Mouse (Mus musculus): ENCODE measurements around the gene Sema3g.

The Sema3g gene

DNA sequence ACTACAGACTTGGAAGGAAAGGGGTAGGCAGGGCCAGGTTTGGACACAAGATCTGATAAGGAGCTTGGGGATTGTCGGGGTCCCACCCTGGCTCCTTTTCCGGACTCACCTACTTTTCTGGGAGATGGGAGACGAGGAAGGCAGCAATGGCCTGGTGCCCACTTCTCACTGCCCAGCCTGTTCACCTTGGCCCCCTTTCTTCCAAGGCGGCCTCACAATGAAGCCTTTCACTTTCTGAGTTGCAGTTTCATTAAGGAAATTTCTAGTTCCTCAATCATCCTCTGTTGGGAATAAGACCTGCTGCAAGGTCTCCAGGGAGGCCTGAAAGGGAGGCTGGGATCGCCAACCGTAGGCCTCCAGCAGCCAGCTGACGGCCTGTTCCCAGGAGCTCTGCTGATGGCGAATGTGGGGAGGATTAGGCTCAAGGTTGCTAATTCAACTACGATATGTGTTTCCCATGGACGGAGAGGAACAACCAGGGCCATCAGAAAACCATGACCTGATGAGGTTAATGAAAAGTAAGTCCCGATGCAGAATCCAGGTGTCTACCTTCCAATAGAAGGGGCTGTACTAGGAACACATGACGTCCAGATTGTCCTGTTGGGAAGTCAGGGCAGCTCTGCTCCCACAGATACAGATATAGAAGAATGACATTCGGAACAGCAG is 14.9 kb downstream of the Sema3g start:
- DNase-seq (ENCODE audit: low spot score in 2 of 2), result no peak

DNA sequence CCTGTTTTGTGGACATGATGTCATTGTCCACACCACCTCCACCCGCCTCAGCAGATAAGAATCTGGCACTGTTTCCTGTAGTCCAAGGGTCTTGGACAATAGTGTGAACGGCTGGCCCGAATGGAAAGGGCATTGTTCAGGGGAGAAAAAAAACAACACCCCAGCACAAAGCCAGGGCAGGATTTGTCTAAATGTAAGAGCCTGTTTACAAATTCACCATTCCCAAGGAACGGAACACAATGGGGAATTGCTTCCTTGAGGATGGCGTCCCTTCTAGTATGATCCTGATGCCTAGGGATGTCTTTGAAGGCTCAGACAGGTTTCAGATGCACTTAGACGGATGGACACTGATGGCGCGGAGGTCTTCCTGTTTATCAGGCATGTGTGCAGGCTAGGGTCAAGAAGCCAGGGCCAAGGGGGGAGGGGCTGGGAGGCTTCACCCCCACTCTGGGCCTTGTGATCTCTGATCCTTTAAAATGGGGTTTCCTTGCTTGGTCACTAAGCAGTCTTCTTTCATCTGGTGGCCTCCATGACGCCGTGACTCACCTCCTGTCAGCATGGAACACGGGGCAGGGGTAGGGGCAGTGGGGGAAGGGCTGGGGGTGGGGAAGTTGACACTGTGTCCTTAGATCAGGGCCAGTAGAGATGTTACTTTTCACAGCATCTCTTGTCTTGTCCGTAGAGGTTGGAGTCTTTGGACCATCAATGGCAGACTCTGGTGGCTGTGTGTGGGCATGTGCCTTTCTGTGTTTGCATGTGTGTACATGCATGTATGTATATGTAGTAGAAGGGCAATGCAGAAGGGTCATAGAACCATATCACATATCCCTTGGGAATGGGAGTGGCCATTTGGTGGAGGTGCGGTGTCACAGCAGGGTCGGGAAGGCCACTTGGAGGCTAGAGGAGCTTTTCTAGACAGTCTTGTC is 15.7 kb downstream of the Sema3g start:
- no peak for DNase-seq (ENCODE audit: low spot score in 2 of 2)

- DNase-seq (ENCODE audit: low spot score in 2 of 2), result peak; percentile 68 to 81
These were observed 16.4 kb downstream of the Sema3g start for GRCm38 (mm10) chr14:31233996-31234591.

DNA sequence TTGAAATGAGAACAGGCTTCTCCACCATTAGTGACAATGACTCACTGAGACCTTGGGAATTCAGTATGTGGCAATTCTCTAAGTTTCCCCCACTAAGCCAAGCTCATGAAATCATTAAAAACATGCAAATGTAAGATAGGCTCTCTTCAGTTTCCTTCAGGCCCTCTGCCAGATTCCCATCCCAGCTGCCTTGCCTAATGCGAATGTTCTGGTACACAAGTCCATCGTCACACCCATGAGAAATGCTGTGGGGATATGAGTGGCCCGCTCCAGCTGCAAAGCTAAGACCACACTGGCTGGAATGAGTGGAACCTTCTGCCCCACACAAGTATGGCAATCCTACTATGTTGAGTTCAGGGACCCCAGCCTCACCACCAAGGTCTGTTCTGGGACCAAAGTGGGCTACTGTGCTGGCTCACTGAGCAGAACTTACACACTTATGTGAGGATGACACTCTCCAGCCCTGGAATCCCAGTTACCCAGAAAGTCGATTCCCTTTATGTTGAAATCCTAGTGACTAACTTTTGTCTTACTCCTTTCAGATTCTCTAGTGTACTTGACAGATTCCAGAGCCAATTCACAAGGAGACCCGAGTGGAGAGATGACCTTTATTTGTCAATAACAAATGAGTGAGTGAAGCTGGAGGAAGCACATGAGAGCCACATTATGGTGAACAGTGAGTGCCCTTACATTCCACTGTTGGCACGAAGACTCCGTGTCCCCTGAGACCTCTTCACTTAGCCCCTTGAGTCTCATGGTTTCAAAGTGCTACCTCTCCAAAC is 19.6 kb downstream of the Sema3g start:
- no peak for DNase-seq (ENCODE audit: low spot score in 2 of 2)

DNA sequence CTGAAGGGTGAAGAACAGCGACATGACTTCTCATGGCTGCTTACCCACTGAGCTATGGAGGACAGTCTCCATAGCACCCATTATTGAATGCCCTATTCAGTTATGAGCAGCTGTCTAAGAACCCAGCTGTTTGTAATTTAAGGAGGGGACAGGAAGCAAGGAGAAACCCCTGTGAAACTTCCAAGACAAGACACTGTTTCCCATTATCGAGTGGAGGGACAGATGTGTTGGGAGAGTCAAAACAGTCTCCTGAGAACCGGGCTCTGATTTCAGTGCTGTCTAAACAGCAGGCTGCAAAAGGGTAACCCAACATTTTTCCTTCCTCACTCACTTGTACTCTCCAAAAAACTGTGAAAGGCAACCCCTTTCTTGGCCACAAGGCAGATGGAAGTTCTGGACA is 22.9 kb downstream of the Sema3g start:
- DNase-seq (ENCODE audit: low spot score in 2 of 2), result no peak

- DNase-seq (ENCODE audit: low spot score in 2 of 2), result no peak
These were observed 27.1 kb downstream of the Sema3g start for GRCm38 (mm10) chr14:31244777-31245176.

DNA sequence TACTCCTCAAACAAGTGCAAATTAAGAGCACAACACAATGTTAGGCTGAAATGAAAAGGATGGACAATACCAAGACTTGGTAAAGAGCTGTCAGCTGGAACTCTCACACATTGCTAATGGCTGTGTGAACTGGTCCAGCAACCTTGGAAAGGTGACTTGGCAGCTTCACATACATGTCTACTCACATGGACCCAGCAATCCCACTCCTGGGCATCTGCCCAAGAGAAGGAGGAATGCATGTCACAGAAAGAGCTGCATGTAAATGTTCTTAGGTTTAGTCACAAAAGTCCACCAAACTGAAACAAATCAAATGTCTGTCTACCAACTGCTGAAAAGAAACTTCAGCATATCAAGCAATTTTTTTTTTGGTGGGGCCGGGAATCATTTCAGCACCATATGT is 28.3 kb downstream of the Sema3g start:
- DNase-seq (ENCODE audit: low spot score in 2 of 2), result no peak

GRCm38 (mm10) chr14:31248396-31248795 is 30.7 kb downstream of the Sema3g start:
- DNase-seq (ENCODE audit: low spot score in 2 of 2), result no peak

DNA sequence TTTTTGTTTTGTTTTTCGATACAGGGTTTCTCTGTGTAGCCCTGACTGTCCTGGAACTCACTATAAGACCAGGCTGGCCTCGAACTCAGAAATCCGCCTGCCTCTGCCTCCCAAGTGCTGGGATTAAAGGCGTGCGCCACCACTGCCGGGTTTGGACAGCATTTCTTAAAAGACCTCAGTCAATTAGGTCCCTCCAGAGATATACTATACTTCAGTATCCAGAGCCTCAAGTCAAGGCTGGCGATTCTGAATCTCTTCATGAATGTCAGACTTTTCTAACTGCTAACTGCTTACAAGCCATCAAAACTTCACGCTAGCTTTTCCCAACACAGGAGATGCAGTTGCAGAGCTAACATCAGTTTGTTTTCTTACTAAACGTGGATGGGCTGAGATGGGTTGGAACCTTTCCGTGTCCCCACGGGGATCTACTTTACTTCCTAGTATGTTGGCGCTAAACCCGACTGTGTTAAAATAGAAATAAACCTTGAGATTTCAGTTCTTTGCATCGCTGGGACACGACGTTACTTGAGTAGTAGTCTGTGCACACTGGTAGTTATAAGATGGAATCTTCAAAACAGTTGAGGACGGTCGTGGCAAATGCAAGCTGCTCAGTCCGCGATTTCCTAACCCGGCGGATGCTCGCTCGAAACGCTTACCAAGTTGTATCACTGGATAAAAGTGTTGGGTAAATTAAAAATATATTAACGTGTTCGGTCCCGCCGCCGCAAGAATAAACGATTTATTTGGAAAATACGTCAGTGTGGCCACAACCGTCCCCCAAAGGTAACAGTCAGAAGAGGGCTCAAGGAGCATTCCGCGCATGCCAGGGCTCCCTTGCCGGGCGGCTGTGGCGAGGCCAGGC is 32.8 kb downstream of the Sema3g start:
- no peak for DNase-seq (ENCODE audit: low spot score in 2 of 2)

DNA sequence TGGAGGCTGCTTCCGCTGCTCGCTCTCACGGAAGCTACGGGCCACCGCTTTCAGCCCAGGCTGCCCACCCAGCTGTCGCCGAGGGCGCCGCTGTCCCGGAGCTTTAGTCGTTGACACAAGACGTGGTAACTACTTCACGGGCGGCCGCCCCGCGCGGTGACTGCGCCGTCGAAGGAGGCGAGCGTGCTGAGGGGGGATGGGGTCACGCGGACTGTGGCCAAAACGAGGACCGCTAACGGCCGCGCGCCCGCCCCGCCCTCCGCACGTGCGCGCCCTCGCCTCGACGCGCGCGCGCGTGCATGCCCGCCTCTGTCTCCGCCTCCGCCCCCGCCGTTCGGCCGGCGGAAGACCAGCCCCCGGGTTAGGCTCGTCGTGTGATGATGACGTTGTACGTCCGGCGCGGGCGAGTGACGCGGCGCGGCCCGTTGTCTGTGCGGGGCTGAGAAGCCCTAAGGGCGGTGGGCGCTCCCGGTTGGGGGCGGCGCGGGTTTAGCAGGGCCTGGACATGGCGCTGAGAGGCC is 33.5 kb downstream of the Sema3g start, which contains the start of the genes Phf7 and Bap1:
TSS of gene Phf7 (minus strand) at position 234 of the 521 bp plus-strand sequence.
TSS of gene Bap1 (plus strand) at position 367 of the 521 bp plus-strand sequence.
- DNase-seq (ENCODE audit: low spot score in 2 of 2), result peak; percentile 95 to 96

GRCm38 (mm10) chr14:31251626-31252025 is 34.0 kb downstream of the Sema3g start:
- DNase-seq (ENCODE audit: low spot score in 2 of 2), result no peak

DNA sequence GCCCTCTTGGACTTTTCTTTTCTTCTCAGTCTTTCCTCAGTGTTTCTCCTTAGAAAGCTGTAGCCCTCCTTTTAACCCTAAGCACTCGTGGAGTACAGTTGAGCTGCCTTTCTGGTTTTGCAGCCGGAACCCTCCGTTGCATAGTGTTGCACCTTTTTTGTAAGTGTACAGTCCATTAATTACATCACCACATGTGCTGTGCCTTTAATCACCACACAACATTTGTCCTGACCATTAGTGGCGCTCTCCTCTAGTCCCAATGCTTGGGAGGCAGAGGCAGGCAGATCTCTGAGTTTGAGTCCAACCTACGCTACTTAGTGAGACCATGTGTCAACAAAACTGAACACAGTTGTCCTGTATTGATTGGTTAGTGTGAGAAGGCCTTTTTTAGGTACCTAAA is 34.4 kb downstream of the Sema3g start:
- DNase-seq (ENCODE audit: low spot score in 2 of 2), result no peak

GRCm38 (mm10) chr14:31258476-31259050 is 40.9 kb downstream of the Sema3g start:
- no peak for DNase-seq (ENCODE audit: low spot score in 2 of 2)

DNA sequence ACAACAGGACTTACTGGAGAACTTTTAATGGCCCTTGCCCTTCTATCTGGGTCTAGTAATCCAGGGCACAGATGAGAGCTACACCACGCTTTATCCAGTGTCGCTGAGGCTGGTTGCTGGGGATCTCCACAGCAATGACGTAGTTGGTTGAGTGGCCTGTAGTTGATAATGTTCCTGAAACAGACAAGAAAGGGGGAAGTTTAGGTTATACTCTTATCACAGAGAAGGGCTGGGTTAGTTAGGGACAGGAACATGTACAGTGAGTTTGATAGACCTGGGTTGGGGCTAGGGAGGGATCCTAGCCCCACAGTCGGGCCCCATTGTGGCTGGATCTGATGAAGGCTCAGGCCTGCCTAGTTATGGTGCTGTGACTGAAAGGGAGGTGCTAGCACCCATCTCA is 42.7 kb downstream of the Sema3g start:
- DNase-seq (ENCODE audit: low spot score in 2 of 2), result no peak

GRCm38 (mm10) chr14:31260932-31261331 is 43.3 kb downstream of the Sema3g start:
- no peak for DNase-seq (ENCODE audit: low spot score in 2 of 2)

GRCm38 (mm10) chr14:31267649-31268048 is 50.0 kb downstream of the Sema3g start:
- no peak for DNase-seq (ENCODE audit: low spot score in 2 of 2)

GRCm38 (mm10) chr14:31268301-31269001 is 50.8 kb downstream of the Sema3g start:
- peak; percentile 31 to 58 for DNase-seq (ENCODE audit: low spot score in 2 of 2)

- DNase-seq (ENCODE audit: low spot score in 2 of 2), result no peak
These were observed 51.9 kb downstream of the Sema3g start for GRCm38 (mm10) chr14:31269456-31270100.

GRCm38 (mm10) chr14:31271121-31271520 is 53.5 kb downstream of the Sema3g start:
- DNase-seq (ENCODE audit: low spot score in 2 of 2), result no peak
